Mouse (Mus musculus) liver, adult 2 months (tissue): Measurements from ENCODE around the gene Guca1a. TPM values are rescaled to one million over a fixed set of nuclear protein-coding genes. Genes with fewer than 3 reads are reported as not detected.

Experiments used
- DNase-seq: peaks from one replicate; pipeline ENCODE4 v3.0.0-alpha.2; 2011; ENCODE audit warnings: low read depth, low spot score; ENCODE audit errors: extremely low read depth
- H3K27ac ChIP-seq: fragments of 200-500 bp; replicated peaks from 2 replicates; pipeline ENCODE4 v1.5.1; 2012; ENCODE audit warnings: low read depth, mild to moderate bottlenecking, control low read depth, inconsistent platforms, low read length; ENCODE audit not compliant: insufficient read depth
- H3K27me3 ChIP-seq: fragments of 200-500 bp; 2 replicates; pipeline ENCODE4 v1.6.1; 2012; ENCODE audit warnings: mild to moderate bottlenecking, moderate library complexity, low read length, inconsistent platforms; ENCODE audit not compliant: control insufficient read depth, insufficient read depth
- H3K36me3 ChIP-seq: fragments of 200-500 bp; 2 replicates; pipeline ENCODE4 v1.6.1; 2012; ENCODE audit warnings: low read length, inconsistent platforms; ENCODE audit not compliant: control insufficient read depth, insufficient read depth
- H3K4me1 ChIP-seq: fragments of 200-500 bp; 2 replicates; pipeline ENCODE4 v1.6.1; 2011; ENCODE audit warnings: low read length; ENCODE audit not compliant: control insufficient read depth, insufficient read depth
- H3K4me3 ChIP-seq: fragments of 200-500 bp; 2 replicates; pipeline ENCODE4 v1.5.1; 2011; ENCODE audit warnings: low read depth, mild to moderate bottlenecking, control low read depth, low read length, moderate library complexity; ENCODE audit not compliant: insufficient read depth
- H3K79me2 ChIP-seq: fragments of 200-500 bp; 2 replicates; pipeline ENCODE4 v1.6.1; 2012; ENCODE audit warnings: inconsistent platforms, mild to moderate bottlenecking, low read length, moderate library complexity; ENCODE audit not compliant: control insufficient read depth, insufficient read depth
- H3K9ac ChIP-seq: fragments of 200-500 bp; 2 replicates; pipeline ENCODE4 v1.6.1; 2012; ENCODE audit warnings: low read depth, mild to moderate bottlenecking, control low read depth, inconsistent platforms, low read length
- CTCF ChIP-seq: fragments of 200-500 bp; IDR thresholded peaks from 2 replicates; pipeline ENCODE4 v1.5.1; 2011; ENCODE audit warnings: low read depth, low read length, control low read depth
- POLR2A ChIP-seq: fragments of 200-500 bp; IDR thresholded peaks from 2 replicates; pipeline ENCODE4 v1.6.1; 2011; ENCODE audit warnings: low read length, control low read depth; ENCODE audit not compliant: insufficient read depth; ENCODE audit errors: extremely low read depth
- WGBS: fragments of 180-500 bp; shearing (Covaris S2); methylation state at CpG from one replicate; pipeline ENCODE4 v1.1.7; 2018; 5-methylcytosine and 5-hydroxymethylcytosine counted together
- polyA plus RNA-seq: library from polyadenylated mRNA; depleted of rRNA; stranded (reverse); fragments of >200 nt; gene quantifications from 2 replicates; pipeline ENCODE4 v1.2.3, GENCODE M21; 2012
- total RNA-seq: library from RNA; depleted of rRNA; stranded (reverse); fragments of >200 nt; gene quantifications from 2 replicates; pipeline ENCODE4 v1.2.3, GENCODE M21; 2014

Guca1a gene
- total and polyA plus RNA-seq, 2 experiments: 0.55 to 2.7 TPM

DNA sequence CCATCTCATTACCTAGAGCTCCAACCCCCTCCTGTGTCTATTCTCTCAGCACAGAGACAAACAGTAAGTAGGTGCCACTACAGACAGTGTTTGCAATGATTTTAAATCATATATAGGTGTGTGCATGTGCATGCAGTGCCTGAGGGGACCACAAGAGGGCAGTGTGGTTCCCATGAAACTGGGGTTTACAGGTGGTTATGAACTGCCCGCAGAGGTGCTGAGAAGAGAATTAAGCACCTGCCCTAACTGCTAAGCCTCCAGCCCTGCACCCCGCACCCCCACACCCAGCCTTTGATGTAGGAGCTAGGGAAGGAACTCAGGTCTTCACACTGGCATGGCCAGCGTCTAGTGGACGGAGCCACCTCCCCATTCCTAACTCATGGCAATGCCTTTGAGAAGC is 13.7 kb downstream of the Guca1a start:
- WGBS: 68% methylated on average over 4 of the region's 4 CpGs

DNA sequence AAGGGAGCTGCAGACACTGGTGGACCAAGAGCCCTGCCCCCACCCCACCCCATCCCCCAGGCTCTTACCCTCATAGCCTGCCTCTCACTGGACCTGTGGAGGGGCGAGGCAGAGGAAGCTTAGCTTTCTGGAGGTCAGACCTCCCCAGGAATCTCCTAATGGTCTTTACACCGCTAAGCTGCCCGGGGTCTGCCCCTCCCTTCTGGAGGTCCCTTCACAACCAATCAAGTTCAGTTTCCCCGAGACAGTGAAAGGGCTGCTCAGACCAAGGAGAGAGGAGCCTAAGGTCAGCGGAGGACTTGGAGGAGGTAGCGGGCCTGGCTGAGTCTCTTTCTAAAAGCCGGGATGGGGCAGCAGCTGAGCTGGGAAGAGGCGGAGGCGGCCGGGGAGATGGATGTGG is 15.2 kb downstream of the Guca1a start, which contains the start of gene Guca1b:
Gene Guca1b (plus strand): TSS at position 249 of the 400 bp plus-strand sequence.
- Histone ChIP-seq H3K9ac (no peak within 1 kb of the TSS), H3K27me3 (no peaks in the 10 kb centered on the region), H3K4me1 (peaks cover 7% of the 10 kb centered on the region; the same call in 1 of the 2 replicates), H3K4me3 (no peak within 1 kb of the TSS), H3K79me2 (no peaks in the 10 kb centered on the region), H3K27ac (no peak within 1 kb of the TSS), H3K36me3 (no peaks in the 10 kb centered on the region; the same call in 1 of the 2 replicates)
- DNase-seq: no peak
- WGBS: 61% methylated on average over 10 of the region's 10 CpGs
- TF ChIP-seq POLR2A (no peak), CTCF (no peak)

More for the DNA sequence above, 13.7 kb downstream of the Guca1a start:
- TF ChIP-seq CTCF: peak; percentile 73
- TF ChIP-seq POLR2A: no peak
- Histone ChIP-seq H3K27ac (no peak overlapping the region), H3K4me1 (peaks cover 7% of the 10 kb centered on the region; the same call in 1 of the 2 replicates), H3K36me3 (no peaks in the 10 kb centered on the region), H3K27me3 (no peaks in the 10 kb centered on the region), H3K79me2 (no peaks in the 10 kb centered on the region), H3K9ac (no peak overlapping the region), H3K4me3 (no peak overlapping the region)
- peak; percentile 30 for DNase-seq

DNA sequence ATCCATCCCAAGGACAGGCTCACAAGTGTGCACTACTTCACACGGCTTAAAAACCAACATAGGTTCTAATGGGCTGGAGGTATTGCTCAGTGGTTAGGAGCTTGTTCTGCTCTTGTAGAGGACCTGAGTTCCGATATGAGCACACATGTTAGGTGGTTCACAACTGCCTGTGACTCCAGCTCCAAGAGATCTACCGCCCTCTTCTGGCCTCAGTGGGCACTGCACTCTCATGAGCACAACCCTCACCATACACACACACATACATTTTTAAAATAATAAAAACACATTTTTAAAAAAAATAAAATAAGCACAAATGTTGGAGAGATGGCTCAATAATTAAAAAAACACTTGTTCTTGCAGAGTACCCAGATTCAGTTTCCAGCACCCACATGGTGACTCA is 16.3 kb downstream of the Guca1a start:
- TF ChIP-seq CTCF (0 out of 2 replicates have a peak, but pooled peaks have one; percentile 12), POLR2A (no peak)
- H3K4me1 ChIP-seq: peaks cover 7% of the 10 kb centered on the region; the same call in 1 of the 2 replicates
- DNase-seq: no peak
- H3K36me3 ChIP-seq: peaks cover 4% of the 10 kb centered on the region; the same call in 1 of the 2 replicates
- WGBS: 87% methylated on average over 3 of the region's 3 CpGs
- H3K27me3 ChIP-seq: no peaks in the 10 kb centered on the region
- no peak overlapping the region for H3K9ac ChIP-seq
- H3K27ac ChIP-seq: no peak overlapping the region
- no peaks in the 10 kb centered on the region for H3K79me2 ChIP-seq
- H3K4me3 ChIP-seq: no peak overlapping the region

- Histone ChIP-seq H3K79me2 (no peaks in the 10 kb centered on the region), H3K9ac (no peak overlapping the region), H3K36me3 (peaks cover 10% of the 10 kb centered on the region; the same call in 1 of the 2 replicates), H3K27ac (peak overlapping the region; percentile 38; the same call in 1 of the 2 replicates), H3K4me3 (no peak overlapping the region), H3K4me1 (peaks cover 7% of the 10 kb centered on the region; the same call in 1 of the 2 replicates), H3K27me3 (no peaks in the 10 kb centered on the region)
- WGBS: 22% methylated on average over 4 of the region's 4 CpGs
- peak; percentile 81 for DNase-seq
- TF ChIP-seq CTCF: no peak
- no peak for TF ChIP-seq POLR2A
Measured at GRCm38 (mm10) chr17:47383266-47383665, 17.1 kb downstream of the Guca1a start.

GRCm38 (mm10) chr17:47381917-47382316 is 18.5 kb downstream of the Guca1a start:
- peaks cover 7% of the 10 kb centered on the region; the same call in 1 of the 2 replicates for H3K4me1 ChIP-seq
- no peaks in the 10 kb centered on the region for H3K79me2 ChIP-seq
- no peak overlapping the region for H3K27ac ChIP-seq
- H3K36me3 ChIP-seq: peaks cover 19% of the 10 kb centered on the region
- no peak for DNase-seq
- TF ChIP-seq POLR2A (no peak), CTCF (no peak)
- H3K9ac ChIP-seq: no peak overlapping the region
- WGBS: 92% methylated on average over 11 of the region's 11 CpGs
- H3K4me3 ChIP-seq: no peak overlapping the region
- H3K27me3 ChIP-seq: no peaks in the 10 kb centered on the region

DNA sequence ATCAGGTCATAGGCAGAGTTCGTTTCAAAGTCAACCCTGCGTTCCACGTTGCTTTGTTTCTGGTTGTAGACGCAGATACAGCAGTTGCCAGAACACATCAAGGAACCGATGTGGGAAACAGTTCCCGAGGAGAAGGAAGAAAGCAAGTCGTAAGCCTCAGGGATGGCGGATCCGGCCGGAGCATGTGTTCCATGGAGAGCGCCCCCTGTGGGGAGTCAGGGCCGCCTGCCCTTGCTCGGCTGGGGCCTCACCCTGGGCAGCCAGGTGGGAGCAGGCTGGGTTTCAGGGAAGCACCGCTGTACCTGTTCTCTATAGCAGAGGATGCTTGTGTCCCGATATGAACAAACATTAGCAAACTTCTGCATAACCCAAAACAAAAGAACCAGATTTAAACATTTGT is 22.3 kb downstream of the Guca1a start:
- no peak for DNase-seq
- Histone ChIP-seq H3K79me2 (no peaks in the 10 kb centered on the region), H3K27ac (no peak overlapping the region), H3K4me1 (peaks cover 2% of the 10 kb centered on the region; the same call in 1 of the 2 replicates), H3K27me3 (no peaks in the 10 kb centered on the region), H3K36me3 (peaks cover 50% of the 10 kb centered on the region), H3K4me3 (no peak overlapping the region), H3K9ac (no peak overlapping the region)
- TF ChIP-seq CTCF: peak; percentile 13; the same call in 1 of the 2 replicates
- no peak for TF ChIP-seq POLR2A
- WGBS: 91% methylated on average over 15 of the region's 15 CpGs
